Mouse (Mus musculus): ENCODE data around the gene Dvl1.

DNA sequence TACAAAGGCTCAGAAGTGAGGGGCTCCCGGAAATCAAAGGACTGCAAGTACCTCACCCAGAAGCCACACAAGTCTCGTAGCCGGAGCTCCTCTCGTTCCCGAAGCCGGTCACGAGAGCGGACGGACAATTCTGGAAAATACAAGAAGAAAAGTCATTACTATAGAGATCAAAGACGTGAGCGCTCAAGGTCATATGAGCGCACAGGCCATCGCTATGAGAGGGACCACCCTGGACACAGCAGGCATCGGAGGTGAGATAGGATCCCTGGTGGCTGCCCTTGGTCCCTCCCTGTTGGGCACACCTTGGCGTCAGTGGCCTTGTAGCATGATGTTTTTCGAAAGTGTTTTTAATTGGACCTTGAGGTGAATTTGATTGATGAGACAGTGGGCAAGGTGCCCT, 23.8 kb upstream of the Dvl1 start:
- TF ChIP-seq POLR2A (IDR thresholded peaks at IDR 0.05; ENCODE audit: low read depth, low read length), result no peak
- no peak for TF ChIP-seq CTCF (IDR thresholded peaks at IDR 0.05; ENCODE audit: borderline replicate concordance, insufficient read depth, low read length)
